Mouse (Mus musculus) kidney, postnatal 10 days (tissue): Measurements from ENCODE around the gene Dvl3.
A peak's percentile ranks its signal among the peaks of the same experiment; 100 is the strongest.

Experiments
- DNase-seq: peaks from one replicate; pipeline ENCODE4 v3.0.0; 2021; ENCODE audit warnings: mixed read lengths

The Dvl3 gene

DNA sequence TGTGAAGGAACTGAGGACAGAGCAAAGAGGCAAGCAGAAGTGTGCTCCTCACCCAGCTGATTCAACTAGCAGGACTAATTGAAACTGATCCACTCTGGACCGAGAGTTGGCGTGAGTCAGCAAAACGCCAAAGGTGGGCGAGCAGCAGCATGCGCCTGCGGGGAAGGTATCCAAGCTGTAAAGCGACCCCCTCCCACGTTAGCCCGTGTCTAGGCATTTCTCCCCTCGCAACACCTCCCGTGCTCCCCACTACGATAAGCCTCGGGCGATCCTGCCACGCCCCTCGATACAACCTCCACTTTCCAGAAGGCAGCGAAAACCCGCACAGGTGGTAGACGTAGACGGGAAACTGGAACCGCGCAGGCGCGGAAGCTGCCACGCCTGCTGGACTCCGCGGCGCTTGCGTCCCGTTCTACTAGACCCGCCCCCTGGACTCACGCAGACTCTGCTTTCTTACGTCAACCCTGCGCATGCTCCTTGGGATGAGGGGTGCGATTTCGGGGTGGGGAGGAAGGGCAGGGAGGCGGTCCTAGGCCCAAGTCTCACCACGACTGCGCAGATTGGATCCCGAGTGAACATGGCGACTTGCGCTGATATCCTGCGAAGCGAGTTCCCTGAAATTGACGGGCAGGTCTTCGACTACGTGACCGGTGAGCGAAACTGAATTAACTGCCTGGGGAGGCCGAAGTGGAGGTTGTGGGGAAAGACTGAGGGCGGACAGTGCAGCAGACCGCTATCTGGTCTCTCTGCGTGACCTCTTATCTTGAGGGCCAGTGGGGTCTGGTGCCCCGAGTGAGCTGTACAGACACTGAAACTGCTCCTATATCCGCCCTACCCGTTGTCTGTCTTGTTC lies 31.5 kb downstream of the Dvl3 start, which contains the start of gene Abcf3:
Gene Abcf3, plus strand, starts transcription at position 482 of the 853 bp plus-strand sequence.
- peak; percentile 99 for DNase-seq

- DNase-seq = no peak
Measured at GRCm38 (mm10) chr16:20549161-20549560, 32.4 kb downstream of the Dvl3 start.

- DNase-seq = no peak
Measured at GRCm38 (mm10) chr16:20551691-20552090, 34.9 kb downstream of the Dvl3 start.

- no peak for DNase-seq
Measured at GRCm38 (mm10) chr16:20552594-20552993, 35.8 kb downstream of the Dvl3 start.

DNA sequence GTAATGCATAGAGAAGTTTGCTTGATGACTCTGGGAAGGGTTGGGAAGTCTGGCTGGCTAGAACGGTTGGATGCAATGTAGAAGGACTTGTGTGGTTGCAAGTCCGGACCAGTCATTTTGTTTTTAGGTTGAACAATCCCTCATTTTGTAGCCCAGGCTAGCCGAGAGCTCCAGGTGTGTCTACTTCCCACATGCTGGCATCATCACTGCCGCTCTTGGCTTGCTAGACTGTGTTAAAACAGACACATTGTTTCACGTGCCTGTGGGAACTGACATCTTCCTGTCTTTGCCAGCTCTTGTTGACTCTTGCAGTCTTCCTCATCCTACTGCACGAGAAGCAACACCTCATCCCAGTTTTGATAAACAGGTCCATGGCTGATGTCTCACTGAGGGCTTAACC lies 38.2 kb downstream of the Dvl3 start:
- DNase-seq = no peak

DNA sequence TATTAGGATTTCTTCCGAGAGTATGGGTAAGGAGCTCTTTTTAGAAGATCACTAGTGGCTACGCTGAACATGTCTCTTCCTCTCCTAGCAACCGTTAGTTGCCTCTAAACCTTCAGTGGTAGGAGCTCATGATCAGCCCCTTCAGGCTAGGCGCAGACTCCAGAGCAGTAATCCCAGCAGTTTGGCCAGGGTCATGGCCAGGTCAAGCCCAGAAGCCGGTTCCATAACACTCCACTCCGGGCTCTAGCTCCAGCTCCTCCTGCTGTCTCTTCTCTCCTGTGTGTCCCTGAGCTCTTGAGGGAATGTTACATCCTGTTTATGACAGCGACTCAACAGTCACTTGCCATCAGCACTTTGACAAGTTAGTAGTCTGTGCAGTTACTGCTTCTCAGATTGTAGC lies 40.6 kb downstream of the Dvl3 start:
- DNase-seq = no peak

- DNase-seq = no peak
Measured at GRCm38 (mm10) chr16:20565075-20565474, 48.3 kb downstream of the Dvl3 start.
